Mouse (Mus musculus): ENCODE results near the gene Ccdc186. TPM values are rescaled to one million over a fixed set of nuclear protein-coding genes. Genes with fewer than 3 reads are reported as not detected.

The Ccdc186 gene
- polyA plus RNA-seq, 1 experiment from 2014 or later = 33.0 TPM

GRCm38 (mm10) chr19:56822448-56822836 lies 452 bp upstream of the Ccdc186 start:
- in situ Hi-C loops (cut with MboI; ENCODE audit: low pct_unique_long_range_greater_than_20kb) = no loop called here
- CTCF ChIA-PET = interaction anchor here (0.7 to 0.9 kb wide), 2 partner anchors 9 to 73 kb away, joined by 3 to 4 read pairs; no protein-coding TSS in a partner anchor

GRCm38 (mm10) chr19:56821040-56821797 lies 771 bp downstream of the Ccdc186 start:
- DNase-seq (ENCODE audit: low read depth, low spot score) (no peak), ATAC-seq (no peak)
- POLR2A ChIA-PET = interaction anchor here (0.7 to 1.7 kb wide), 3 partner anchors 20 to 88 kb away, joined by 3 to 6 read pairs (median 4); no protein-coding TSS in a partner anchor
- H3K27me3 ChIP-seq = no peaks in the 10 kb centered on the region
- in situ Hi-C loops (cut with MboI; ENCODE audit: low pct_unique_long_range_greater_than_20kb) = no loop called here
- CTCF ChIA-PET = interaction anchor here (1.2 kb wide), 1 partner anchor 12 kb away, joined by 3 read pairs; no protein-coding TSS in a partner anchor
- TF ChIP-seq CTCF (IDR thresholded peaks at IDR 0.05) = no peak

More at GRCm38 (mm10) chr19:56822448-56822836, 452 bp upstream of the Ccdc186 start:
- ATAC-seq = peak; percentile 13
- no peaks in the 10 kb centered on the region for H3K27me3 ChIP-seq
- no peak for TF ChIP-seq CTCF (IDR thresholded peaks at IDR 0.05)
- DNase-seq (ENCODE audit: low read depth, low spot score) = no peak
- POLR2A ChIA-PET = interaction anchor here (1.6 to 1.7 kb wide), 2 partner anchors 21 to 87 kb away, joined by 3 to 6 read pairs; no protein-coding TSS in a partner anchor

GRCm38 (mm10) chr19:56817851-56818526 lies 4.0 kb downstream of the Ccdc186 start:
- in situ Hi-C loops (cut with MboI; ENCODE audit: low pct_unique_long_range_greater_than_20kb) = no loop called here
- no peaks in the 10 kb centered on the region for H3K27me3 ChIP-seq
- ChIA-PET POLR2A (interaction anchor here (1.2 kb wide), 1 partner anchor 91 kb away, joined by 3 read pairs; no protein-coding TSS in a partner anchor), CTCF (interaction anchor here (1.3 to 2.3 kb wide), 4 partner anchors 9 to 183 kb away, joined by 3 to 9 read pairs (median 4); no protein-coding TSS in a partner anchor)
- no peak for TF ChIP-seq CTCF (IDR thresholded peaks at IDR 0.05)
- no peak for DNase-seq (ENCODE audit: low read depth, low spot score)
- ATAC-seq = no peak

GRCm38 (mm10) chr19:56813360-56813759 lies 8.6 kb downstream of the Ccdc186 start:
- in situ Hi-C loops (cut with MboI; ENCODE audit: low pct_unique_long_range_greater_than_20kb) = loop anchor here (5.0 kb wide), 3 partner anchors 94 to 224 kb away; partner anchors contain the start of gene Afap1l2
- TF ChIP-seq CTCF (IDR thresholded peaks at IDR 0.05) = no peak
- H3K27me3 ChIP-seq = no peaks in the 10 kb centered on the region
- ChIA-PET POLR2A (no interaction called here), CTCF (interaction anchor here (1.7 to 3.7 kb wide), 3 partner anchors 9 to 94 kb away, joined by 4 to 13 read pairs (median 7); no protein-coding TSS in a partner anchor)
- ATAC-seq (no peak), DNase-seq (ENCODE audit: low read depth, low spot score) (no peak)

- peak; percentile 67 for TF ChIP-seq CTCF (IDR thresholded peaks at IDR 0.05)
- CTCF ChIA-PET = interaction anchor here (1.0 to 6.0 kb wide), 2 partner anchors 17 to 97 kb away, joined by 3 to 59 read pairs; no protein-coding TSS in a partner anchor
- ATAC-seq = no peak
- H3K27me3 ChIP-seq = no peaks in the 10 kb centered on the region
- DNase-seq (ENCODE audit: low read depth, low spot score) = no peak
- POLR2A ChIA-PET = no interaction called here
- in situ Hi-C loops (cut with MboI; ENCODE audit: low pct_unique_long_range_greater_than_20kb) = loop anchor here (5.0 kb wide), 3 partner anchors 96 to 226 kb away; partner anchors contain the start of gene Afap1l2
Observed at GRCm38 (mm10) chr19:56811590-56811989, 10.4 kb downstream of the Ccdc186 start.

- DNase-seq (ENCODE audit: low read depth, low spot score) = no peak
- in situ Hi-C loops (cut with MboI; ENCODE audit: low pct_unique_long_range_greater_than_20kb) = loop anchor here (5.0 kb wide), 3 partner anchors 97 to 227 kb away; partner anchors contain the start of gene Afap1l2
- CTCF ChIA-PET = interaction anchor here (1.0 to 6.0 kb wide), 2 partner anchors 16 to 98 kb away, joined by 3 to 59 read pairs; no protein-coding TSS in a partner anchor
- TF ChIP-seq CTCF (IDR thresholded peaks at IDR 0.05) = no peak
- H3K27me3 ChIP-seq = no peaks in the 10 kb centered on the region
- POLR2A ChIA-PET = interaction anchor here (0.7 kb wide), 1 partner anchor 18 kb away, joined by 3 read pairs; no protein-coding TSS in a partner anchor
- ATAC-seq = peak; percentile 46
Observed at GRCm38 (mm10) chr19:56810641-56811146, 11.3 kb downstream of the Ccdc186 start.

DNA sequence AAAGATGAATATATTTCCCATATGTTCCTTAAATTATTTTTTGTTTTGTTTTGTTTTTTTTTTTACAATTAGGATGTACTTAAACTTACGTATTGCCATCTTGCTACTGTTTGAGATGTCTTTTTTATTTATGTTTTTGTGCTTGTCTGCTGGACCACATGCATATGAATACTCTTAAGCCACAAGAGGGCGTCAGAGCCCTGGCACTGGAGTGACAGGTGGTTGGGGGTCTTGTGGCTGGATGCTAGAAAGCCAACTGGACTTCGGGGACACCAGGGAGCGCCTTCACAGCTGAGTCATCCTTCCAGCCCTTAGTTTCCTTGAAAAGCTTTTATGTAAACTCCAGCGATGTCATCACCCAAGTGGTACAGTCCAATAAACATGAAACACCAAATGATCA lies 13.2 kb downstream of the Ccdc186 start:
- peak; percentile 73 for TF ChIP-seq CTCF (IDR thresholded peaks at IDR 0.05)
- DNase-seq (ENCODE audit: low read depth, low spot score) (no peak), ATAC-seq (no peak)
- H3K27me3 ChIP-seq = no peaks in the 10 kb centered on the region
- in situ Hi-C loops (cut with MboI; ENCODE audit: low pct_unique_long_range_greater_than_20kb) = no loop called here
- ChIA-PET CTCF (interaction anchor here (0.6 to 6.0 kb wide), 12 partner anchors 8 to 231 kb away, joined by 3 to 59 read pairs (median 4); no protein-coding TSS in a partner anchor), POLR2A (interaction anchor here (0.7 to 1.0 kb wide), 2 partner anchors 88 kb away, joined by 3 read pairs; no protein-coding TSS in a partner anchor)

DNA sequence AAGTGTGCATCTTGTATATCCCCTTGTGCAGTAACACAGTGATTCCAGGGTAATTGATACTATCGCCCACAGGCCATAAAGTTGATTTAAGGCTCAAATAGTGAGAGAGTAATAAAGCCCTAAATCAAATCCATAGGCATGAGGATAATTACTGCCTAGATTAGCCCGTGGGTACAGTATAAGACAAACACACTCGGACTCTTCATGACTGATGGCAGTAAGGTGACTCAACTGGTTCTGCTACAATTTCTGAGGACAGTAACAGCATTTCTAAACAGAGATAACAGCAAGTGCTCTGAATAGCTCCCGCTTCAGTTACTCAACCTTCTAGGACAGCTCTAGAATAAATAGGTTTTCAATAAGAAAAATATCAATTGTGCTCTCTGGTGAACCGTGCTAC lies 14.9 kb downstream of the Ccdc186 start:
- in situ Hi-C loops (cut with MboI; ENCODE audit: low pct_unique_long_range_greater_than_20kb) = no loop called here
- DNase-seq (ENCODE audit: low read depth, low spot score) (no peak), ATAC-seq (no peak)
- TF ChIP-seq CTCF (IDR thresholded peaks at IDR 0.05) = no peak
- POLR2A ChIA-PET = interaction anchor here (0.6 kb wide), 1 partner anchor 519 kb away, joined by 3 read pairs; no protein-coding TSS in a partner anchor
- no peaks in the 10 kb centered on the region for H3K27me3 ChIP-seq
- CTCF ChIA-PET = interaction anchor here (1.3 to 6.0 kb wide), 2 partner anchors 14 to 101 kb away, joined by 4 to 59 read pairs; no protein-coding TSS in a partner anchor

GRCm38 (mm10) chr19:56805366-56805765 lies 16.6 kb downstream of the Ccdc186 start:
- ATAC-seq (no peak), DNase-seq (ENCODE audit: low read depth, low spot score) (no peak)
- no peak for TF ChIP-seq CTCF (IDR thresholded peaks at IDR 0.05)
- ChIA-PET POLR2A (no interaction called here), CTCF (interaction anchor here (2.1 kb wide), 1 partner anchor 8 kb away, joined by 7 read pairs; no protein-coding TSS in a partner anchor)
- H3K27me3 ChIP-seq = no peaks in the 10 kb centered on the region
- in situ Hi-C loops (cut with MboI; ENCODE audit: low pct_unique_long_range_greater_than_20kb) = no loop called here

- ATAC-seq (no peak), DNase-seq (ENCODE audit: low read depth, low spot score) (no peak)
- CTCF ChIA-PET = no interaction called here
- POLR2A ChIA-PET = no interaction called here
- TF ChIP-seq CTCF (IDR thresholded peaks at IDR 0.05) = no peak
- H3K27me3 ChIP-seq = no peaks in the 10 kb centered on the region
- in situ Hi-C loops (cut with MboI; ENCODE audit: low pct_unique_long_range_greater_than_20kb) = no loop called here
Observed at GRCm38 (mm10) chr19:56802352-56802746, 19.6 kb downstream of the Ccdc186 start.

Data from Patski (cell line).